Mouse (Mus musculus): ENCODE results near the gene Rnf43. TPM values are rescaled to one million over a fixed set of nuclear protein-coding genes. Genes with fewer than 3 reads are reported as not detected.

The Rnf43 gene
- polyA plus RNA-seq, 1 experiment, result 11.2 TPM

- 52% methylated on average over 6 of the region's 6 CpGs for WGBS
Observed at GRCm38 (mm10) chr11:87735691-87736090, 73.2 kb downstream of the Rnf43 start.

DNA sequence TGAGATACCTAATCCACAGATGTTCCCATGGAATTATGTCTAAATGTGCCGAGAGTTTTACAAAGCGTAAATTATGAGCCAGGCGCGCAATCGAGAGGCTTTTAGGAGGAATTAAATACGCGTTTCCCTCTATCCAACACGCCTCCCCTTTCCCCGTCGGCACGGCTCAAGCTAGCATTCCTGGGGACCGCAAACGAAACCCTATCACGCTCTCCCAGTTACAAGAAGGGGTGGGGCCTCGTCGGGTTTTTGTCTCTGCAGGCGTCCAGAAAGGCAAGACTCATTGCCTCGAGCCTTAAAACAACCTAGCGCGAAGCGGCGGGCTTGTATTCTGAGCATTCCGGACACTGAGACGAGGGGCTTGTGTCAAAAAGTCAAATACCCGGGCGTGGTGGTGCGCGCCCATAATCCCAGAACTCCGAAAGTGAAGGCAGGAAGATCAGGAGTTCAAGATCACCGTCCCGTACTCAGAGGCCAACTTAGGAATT, 74.2 kb downstream of the Rnf43 start:
- DNase-seq (ENCODE audit: low read depth, low spot score), result peak; percentile 40

More at GRCm38 (mm10) chr11:87735691-87736090, 73.2 kb downstream of the Rnf43 start:
- no peak for DNase-seq (ENCODE audit: low read depth, low spot score)

GRCm38 (mm10) chr11:87737175-87737740, 74.7 kb downstream of the Rnf43 start, which contains the start of gene Supt4a:
Gene Supt4a (plus strand): TSS chr11:87737552.
- WGBS, result under 1% methylated on average over 57 of the region's 57 CpGs
- DNase-seq (ENCODE audit: low read depth, low spot score), result peak; percentile 80

More for the DNA sequence above, 74.2 kb downstream of the Rnf43 start:
- under 1% methylated on average over 31 of the region's 31 CpGs for WGBS

DNA sequence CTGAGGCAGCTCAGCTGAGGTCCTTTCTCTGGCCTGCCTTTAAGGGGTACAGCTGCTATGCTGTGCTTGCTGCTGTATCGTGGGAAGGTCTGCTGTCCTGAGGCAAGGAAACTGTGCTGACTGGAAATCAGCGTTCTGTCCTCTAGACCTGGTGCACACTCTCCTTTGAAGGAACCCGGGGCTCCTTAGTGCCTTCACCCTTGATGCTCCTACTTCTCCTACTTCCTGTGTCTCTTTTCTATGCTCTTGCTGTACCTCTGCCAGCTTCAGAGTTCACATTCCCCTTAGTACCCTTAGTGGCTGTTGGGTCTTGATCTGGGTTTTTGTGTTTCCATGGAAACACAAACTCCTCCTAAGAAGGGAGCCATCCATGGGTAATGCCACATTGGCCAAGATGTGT, 81.2 kb downstream of the Rnf43 start:
- 89% methylated on average over 3 of the region's 3 CpGs for WGBS
- DNase-seq (ENCODE audit: low read depth, low spot score), result no peak

DNA sequence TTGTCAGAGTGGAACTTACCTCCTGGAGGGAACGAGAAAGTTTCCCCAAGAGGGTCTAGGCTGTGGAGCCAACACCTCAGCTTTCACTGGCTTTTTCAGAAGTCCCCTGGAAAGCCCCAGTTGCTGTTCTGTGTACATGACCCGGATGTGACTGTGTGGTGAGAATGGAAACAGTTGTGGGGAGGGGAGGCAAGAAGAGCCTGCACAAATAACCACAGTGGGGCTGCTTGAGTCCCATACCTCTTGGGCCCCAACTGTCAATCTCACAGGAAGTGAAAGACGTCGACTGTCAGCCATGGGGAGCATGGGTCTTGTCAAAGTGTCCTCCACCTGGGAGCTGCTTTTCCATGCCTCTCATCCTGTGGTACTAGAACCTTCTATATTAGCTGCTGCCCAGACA, 82.4 kb downstream of the Rnf43 start:
- 71% methylated on average over 4 of the region's 4 CpGs for WGBS
- no peak for DNase-seq (ENCODE audit: low read depth, low spot score)

GRCm38 (mm10) chr11:87745632-87746555, 83.4 kb downstream of the Rnf43 start:
- no peak for DNase-seq (ENCODE audit: low read depth, low spot score)
- WGBS, result 73% methylated on average over 9 of the region's 9 CpGs

DNA sequence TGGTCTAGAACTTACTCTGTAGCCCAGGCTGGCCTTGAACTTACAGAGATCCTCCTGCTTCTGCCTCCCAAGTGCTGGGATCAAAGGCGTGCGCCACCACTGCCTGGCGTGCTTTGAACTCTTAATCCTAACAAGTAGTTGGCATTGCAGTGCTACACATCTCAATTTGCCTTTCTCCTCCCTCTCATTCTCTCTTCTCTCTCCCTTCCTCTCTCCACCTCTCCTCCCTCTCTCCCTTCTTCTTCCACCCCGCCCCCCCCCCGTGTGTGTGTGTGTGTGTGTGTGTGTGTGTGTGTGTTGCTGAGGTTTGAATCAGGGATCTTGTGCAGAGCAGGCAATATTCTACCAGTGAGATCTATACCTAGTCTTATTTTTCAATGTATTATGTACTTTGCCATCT, 84.8 kb downstream of the Rnf43 start:
- no peak for DNase-seq (ENCODE audit: low read depth, low spot score)
- WGBS, result 88% methylated on average over 5 of the region's 5 CpGs

GRCm38 (mm10) chr11:87747716-87748115, 85.2 kb downstream of the Rnf43 start:
- no peak for DNase-seq (ENCODE audit: low read depth, low spot score)
- 91% methylated on average over 7 of the region's 7 CpGs for WGBS

DNA sequence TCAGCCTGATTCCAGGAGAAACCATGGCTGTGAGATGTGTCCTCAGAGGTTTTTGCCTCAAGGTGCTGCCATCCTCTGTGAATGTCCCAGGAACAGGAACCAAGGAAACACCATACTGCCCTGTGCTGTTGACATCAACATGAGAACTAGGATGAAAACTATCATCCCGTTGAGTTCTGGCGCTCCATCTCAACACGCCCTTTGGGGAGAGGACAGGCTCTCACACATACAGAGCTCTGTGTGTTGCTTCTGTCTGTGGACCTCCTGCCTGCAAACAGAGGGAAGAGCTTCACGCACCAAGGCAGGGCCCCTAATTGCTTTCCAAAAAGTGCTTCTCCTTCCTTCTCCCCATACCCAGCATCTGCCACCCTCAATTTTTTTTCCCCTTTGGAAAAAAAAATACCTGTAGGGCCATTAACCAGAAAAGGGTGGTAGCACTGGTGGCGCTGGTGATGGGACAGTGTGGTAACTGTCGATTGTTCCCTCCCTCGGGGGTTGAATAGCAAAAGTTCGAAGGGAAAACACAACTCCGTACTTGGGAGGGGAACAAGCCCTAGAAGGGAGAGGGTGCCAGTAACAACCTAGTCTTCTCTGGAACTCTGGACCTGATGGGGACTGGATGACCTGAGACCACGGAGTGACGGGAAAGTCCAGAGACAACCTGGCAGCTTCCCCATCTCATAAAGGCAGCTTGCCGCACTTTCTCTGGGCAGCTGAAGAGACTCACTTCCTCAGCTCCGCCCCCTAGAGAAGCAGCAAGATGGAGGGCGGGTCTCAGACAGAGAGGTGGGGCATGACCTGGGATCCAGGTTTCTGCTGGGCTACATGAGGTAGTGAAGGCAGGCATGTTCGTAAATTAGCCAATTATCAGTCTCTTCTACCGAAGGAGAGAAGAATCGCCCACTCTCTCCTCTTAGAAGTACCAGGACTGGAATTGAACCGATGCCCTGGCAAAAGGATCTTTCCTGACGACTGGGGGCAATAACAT, 85.9 kb downstream of the Rnf43 start:
- 22% methylated on average over 19 of the region's 19 CpGs for WGBS
- no peak for DNase-seq (ENCODE audit: low read depth, low spot score)

DNA sequence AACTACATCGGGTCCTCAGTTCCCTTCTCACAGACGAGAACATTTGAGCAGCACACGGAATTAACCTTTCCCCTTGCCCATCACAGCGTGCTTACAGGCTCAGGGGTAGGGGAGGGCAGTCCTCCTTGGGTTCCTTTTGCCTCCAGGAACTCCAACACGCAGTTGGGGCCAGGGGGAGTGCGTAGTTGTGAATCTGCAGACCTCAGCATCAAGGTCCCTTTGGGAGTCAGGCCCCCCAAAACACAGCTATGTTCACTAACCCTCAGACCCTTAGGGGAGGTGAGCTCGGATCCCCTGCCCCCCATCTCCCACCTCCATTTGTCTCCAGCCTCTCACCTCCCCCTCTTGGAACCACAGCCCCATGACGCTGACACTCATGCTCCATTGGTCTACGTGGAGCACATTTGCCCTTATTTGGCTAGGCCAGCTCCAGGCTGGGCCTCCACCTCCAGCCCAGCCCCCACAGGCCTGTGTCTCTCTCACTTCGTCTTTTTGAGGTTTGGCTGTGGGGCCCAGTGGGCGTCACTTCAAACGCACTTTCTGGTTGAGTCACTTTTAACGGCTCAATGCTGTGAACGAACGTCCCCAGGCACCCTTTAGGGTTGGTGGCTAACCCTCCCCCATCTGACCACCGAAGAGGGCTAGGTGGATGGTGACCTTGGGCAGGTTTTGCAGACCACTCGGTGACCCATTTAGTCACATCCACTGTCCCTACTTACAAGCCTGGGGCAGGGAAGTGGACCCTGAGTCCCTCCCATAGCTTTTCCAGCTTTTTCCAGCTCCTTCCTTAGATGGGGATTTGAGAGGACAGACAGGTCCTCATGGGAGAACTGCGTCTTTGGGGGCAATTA, 86.9 kb downstream of the Rnf43 start:
- WGBS, result 48% methylated on average over 18 of the region's 18 CpGs
- no peak for DNase-seq (ENCODE audit: low read depth, low spot score)

- WGBS, result 75% methylated on average over 11 of the region's 11 CpGs
- DNase-seq (ENCODE audit: low read depth, low spot score), result no peak
Observed at GRCm38 (mm10) chr11:87750043-87750421, 87.5 kb downstream of the Rnf43 start.

DNA sequence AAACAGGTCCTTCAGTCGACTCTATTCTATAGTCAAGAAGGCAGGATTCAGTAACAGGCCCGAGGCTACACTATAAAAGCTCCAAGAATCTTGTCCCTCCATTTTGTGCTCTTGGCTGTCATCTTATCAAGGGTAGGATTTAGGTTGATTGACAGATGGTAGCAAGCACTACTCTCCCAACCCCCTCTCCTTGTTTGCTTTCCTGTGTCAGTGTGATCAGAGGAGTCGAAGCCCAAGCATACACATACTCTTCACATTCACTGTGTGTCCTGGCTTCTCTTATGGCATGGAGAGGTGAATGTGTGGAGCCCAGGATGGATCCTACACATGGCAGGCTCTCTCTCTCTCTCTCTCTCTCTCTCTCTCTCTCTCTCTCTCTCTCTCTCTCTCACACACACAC, 88.0 kb downstream of the Rnf43 start:
- DNase-seq (ENCODE audit: low read depth, low spot score), result no peak
- 71% methylated on average over 3 of the region's 3 CpGs for WGBS

DNA sequence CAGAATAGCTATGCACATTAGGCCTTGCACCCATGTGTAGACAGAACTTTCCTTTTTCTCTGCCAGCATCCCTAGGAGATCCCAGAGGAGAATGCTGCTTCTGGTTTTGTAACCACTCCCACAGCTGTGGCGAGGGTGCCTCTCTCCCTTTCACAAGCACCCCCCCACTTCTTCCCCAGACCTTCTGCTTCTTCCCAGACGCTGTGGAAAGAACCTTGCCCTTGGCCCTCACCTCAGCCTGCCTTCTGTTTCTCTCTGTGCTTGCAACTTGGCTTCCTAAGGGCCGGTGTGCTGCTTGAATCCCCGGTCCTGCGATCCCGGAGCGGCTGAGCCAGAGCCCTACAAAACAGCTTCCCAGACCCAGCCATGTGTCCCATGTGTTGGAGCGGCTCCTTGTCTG, 88.5 kb downstream of the Rnf43 start:
- WGBS, result 71% methylated on average over 8 of the region's 8 CpGs
- DNase-seq (ENCODE audit: low read depth, low spot score), result no peak

DNA sequence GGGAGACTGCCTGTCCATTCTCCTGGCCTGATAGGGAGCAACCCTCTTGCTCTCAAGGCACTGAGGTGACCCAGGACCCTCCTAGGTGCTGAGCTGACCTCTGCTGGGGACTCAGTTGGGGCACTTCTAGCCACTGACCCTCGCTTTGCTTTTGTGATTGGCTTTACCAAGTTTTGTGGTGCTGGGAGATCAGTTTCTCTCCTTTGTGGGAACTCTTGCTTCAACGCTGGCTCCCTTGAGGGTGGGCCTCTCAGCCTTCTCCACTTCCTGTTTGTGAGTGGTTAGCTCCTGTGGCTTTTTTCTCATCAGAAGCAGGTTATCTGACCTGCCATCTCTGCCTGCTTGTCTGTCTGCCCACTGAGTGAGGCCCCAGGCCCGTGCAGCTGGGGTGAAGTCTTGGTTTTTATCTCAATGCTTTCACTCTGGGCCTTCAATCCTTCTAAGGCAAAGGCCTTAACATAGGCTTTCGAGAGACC, 89.0 kb downstream of the Rnf43 start:
- 55% methylated on average over 4 of the region's 4 CpGs for WGBS

DNA sequence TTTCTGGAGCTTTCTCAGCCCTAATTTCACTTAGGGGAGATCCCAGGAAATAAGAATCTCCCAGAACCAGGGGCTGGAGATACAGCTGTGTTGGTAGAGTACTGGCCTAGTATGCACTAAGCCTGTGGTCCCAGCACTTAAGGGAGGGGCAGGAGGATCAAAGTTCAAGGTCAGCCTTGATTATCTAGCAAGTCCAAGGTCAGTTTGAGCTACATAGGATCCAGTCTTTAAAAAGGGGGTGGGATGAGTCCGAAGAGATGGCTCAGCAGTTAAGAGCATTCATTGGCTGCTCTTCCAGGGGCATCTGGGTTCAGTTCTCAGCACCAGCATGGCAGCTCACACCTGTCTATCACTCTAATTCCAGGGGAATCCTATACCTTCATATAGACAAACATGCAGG, 89.8 kb downstream of the Rnf43 start:
- 72% methylated on average over 1 of the region's 1 CpGs for WGBS
- no peak for DNase-seq (ENCODE audit: low read depth, low spot score)

More for the DNA sequence above, 89.0 kb downstream of the Rnf43 start:
- no peak for DNase-seq (ENCODE audit: low read depth, low spot score)

DNA sequence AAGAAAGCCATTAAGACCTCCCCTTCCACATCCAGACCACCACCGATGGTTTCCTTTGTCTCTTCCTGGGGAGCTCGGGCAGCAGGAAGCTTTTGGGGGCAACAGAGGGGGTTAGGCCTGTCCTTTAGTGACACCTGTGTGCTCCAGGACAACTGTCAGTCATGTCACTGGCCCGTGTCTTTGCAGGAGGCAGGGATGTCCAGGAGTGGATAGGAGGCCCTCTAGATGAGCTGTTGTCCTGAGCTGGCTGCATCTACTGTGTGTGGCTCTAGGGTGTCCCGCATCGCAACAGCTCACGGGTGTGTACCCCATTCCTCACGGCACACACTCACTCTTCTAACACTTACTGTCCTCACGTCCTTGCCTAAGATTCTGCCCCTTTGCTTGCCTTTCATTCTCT, 90.7 kb downstream of the Rnf43 start:
- 80% methylated on average over 8 of the region's 8 CpGs for WGBS
- no peak for DNase-seq (ENCODE audit: low read depth, low spot score)

DNA sequence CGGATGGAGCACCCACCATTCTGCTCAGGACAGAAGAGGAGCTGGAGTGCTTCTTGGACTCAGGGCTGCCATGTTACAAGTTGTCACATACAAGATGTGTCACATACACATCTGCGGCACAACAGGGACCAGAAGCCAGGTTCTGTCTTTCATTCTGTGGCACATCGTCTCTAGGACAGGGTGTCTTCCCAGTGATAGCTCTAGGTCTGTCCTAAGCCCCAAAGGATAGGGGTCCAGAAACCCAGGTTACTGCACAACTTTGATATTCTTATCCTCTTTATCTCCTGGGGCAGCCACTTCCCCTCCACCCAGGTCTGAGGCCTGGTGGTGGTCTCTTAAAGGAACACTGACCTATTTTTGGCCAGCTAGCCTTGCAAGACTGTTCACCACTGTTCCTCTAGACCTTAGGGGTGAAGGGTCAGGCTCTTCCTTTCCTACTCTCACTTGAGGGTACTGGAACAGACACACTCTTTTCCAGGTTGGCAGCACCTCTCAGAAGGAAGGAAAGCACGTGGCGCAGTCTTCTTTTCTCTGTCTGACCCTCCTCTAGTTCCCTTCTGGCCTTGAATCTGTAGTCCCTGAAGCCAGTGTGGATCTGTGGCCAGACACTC, 91.5 kb downstream of the Rnf43 start:
- WGBS, result 77% methylated on average over 5 of the region's 5 CpGs
- no peak for DNase-seq (ENCODE audit: low read depth, low spot score)

DNA sequence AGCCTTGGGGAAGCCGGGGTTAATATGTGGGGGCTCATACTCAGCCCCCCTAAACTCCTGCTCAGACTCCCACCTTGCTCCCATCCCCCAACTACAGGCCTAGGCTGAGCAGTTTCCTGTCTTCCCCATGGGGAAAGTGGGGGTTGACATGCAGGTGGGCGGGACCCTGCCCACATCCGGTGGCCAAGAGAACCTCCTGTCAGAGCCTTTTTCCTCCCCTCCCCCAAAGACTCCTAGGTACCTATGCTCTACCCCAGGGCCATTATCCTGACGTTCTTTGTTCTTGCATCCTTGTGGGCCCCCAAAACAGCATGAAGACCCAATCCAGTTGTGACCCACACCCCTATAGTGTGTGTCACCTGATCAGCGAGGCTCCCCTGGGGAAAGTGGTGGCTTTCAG, 92.1 kb downstream of the Rnf43 start:
- 65% methylated on average over 5 of the region's 5 CpGs for WGBS
- DNase-seq (ENCODE audit: low read depth, low spot score), result no peak

Measured in large intestine, adult 2 months (tissue).